Mouse (Mus musculus): ENCODE measurements around the gene Ugt1a9.

Ugt1a9 gene

GRCm38 (mm10) chr1:88260114-88260513 is 189.5 kb downstream of the Ugt1a9 start:
- CTCF ChIA-PET = no interaction called here

- CTCF ChIA-PET = no interaction called here
Measured at GRCm38 (mm10) chr1:88260604-88261377, 190.2 kb downstream of the Ugt1a9 start.

GRCm38 (mm10) chr1:88261706-88262105 is 191.1 kb downstream of the Ugt1a9 start:
- CTCF ChIA-PET = interaction anchor here (1.2 kb wide), 1 partner anchor 9 kb away, joined by 3 read pairs; no protein-coding TSS in a partner anchor

- CTCF ChIA-PET = interaction anchor here (1.2 kb wide), 1 partner anchor 9 kb away, joined by 3 read pairs; no protein-coding TSS in a partner anchor
Measured at GRCm38 (mm10) chr1:88262255-88262654, 191.7 kb downstream of the Ugt1a9 start.

GRCm38 (mm10) chr1:88262961-88263360 is 192.4 kb downstream of the Ugt1a9 start:
- CTCF ChIA-PET = interaction anchor here (1.2 kb wide), 1 partner anchor 10 kb away, joined by 3 read pairs; no protein-coding TSS in a partner anchor

- CTCF ChIA-PET = no interaction called here
Measured at GRCm38 (mm10) chr1:88263778-88264177, 193.2 kb downstream of the Ugt1a9 start.

GRCm38 (mm10) chr1:88264237-88264868 is 193.8 kb downstream of the Ugt1a9 start:
- CTCF ChIA-PET = interaction anchor here (0.6 kb wide), 1 partner anchor 1007 kb away, joined by 4 read pairs; no protein-coding TSS in a partner anchor

- CTCF ChIA-PET = interaction anchor here (0.6 to 2.1 kb wide), 2 partner anchors 10 to 1007 kb away, joined by 4 to 12 read pairs; no protein-coding TSS in a partner anchor
Measured at GRCm38 (mm10) chr1:88264869-88265240, 194.3 kb downstream of the Ugt1a9 start.

GRCm38 (mm10) chr1:88266123-88266522 is 195.5 kb downstream of the Ugt1a9 start:
- CTCF ChIA-PET = interaction anchor here (2.1 kb wide), 1 partner anchor 9 kb away, joined by 12 read pairs; no protein-coding TSS in a partner anchor

GRCm38 (mm10) chr1:88267489-88267888 is 196.9 kb downstream of the Ugt1a9 start:
- CTCF ChIA-PET = no interaction called here

- CTCF ChIA-PET = no interaction called here
Measured at GRCm38 (mm10) chr1:88268070-88268469, 197.5 kb downstream of the Ugt1a9 start.

All from spleen, embryonic (tissue).